Mouse (Mus musculus) CH12.LX (cell line): ENCODE measurements at regions not wholly inside any gene's neighbourhood (a gene's known extent, or its start where the extent isn't known, plus 50 kb on each side); places are given as distances from the start of the nearest gene placed in this dataset.

ENCODE experiments used
- DNase-seq: peaks from one replicate; pipeline ENCODE4 v3.0.0-alpha.2; 2013; ENCODE audit errors: extremely low read depth
- H3K27ac ChIP-seq: 2 replicates; pipeline ENCODE4 v1.5.1; 2012; ENCODE audit warnings: low read depth, mild to moderate bottlenecking, control low read depth, moderate library complexity; ENCODE audit not compliant: insufficient read depth
- H3K27me3 ChIP-seq: replicated peaks from 2 replicates; pipeline ENCODE3; 2012; ENCODE audit warnings: inconsistent platforms
- H3K36me3 ChIP-seq, 2 experiments: replicated peaks in 1 of 2; 2 replicates each; pipeline versions ENCODE3 to v1.6.1; 2012; ENCODE audit warnings: inconsistent platforms in 1 of 2, low read length in 1 of 2, mild to moderate bottlenecking in 1 of 2, mixed read lengths in 1 of 2, moderate library complexity in 1 of 2; ENCODE audit not compliant: control insufficient read depth in 1 of 2, insufficient read depth in 1 of 2
- H3K4me1 ChIP-seq, 2 experiments: 2 replicates each; pipeline ENCODE4 v1.6.1; 2012; ENCODE audit warnings: inconsistent platforms in 1 of 2, moderate library complexity in 1 of 2; ENCODE audit not compliant: insufficient read depth in 2 of 2, control insufficient read depth in 1 of 2
- H3K4me2 ChIP-seq: 2 replicates; pipeline ENCODE4 v1.6.1; 2012; ENCODE audit warnings: low read depth, mild to moderate bottlenecking, control low read depth; ENCODE audit not compliant: poor library complexity, insufficient read depth, severe bottlenecking
- H3K4me3 ChIP-seq, 3 experiments: fragments of 150-350 bp in 1 of 3; sonication (generic) in 1 of 3; replicated peaks in 1 of 3; 2 replicates each; pipeline versions ENCODE3 to v1.5.1; 2011 to 2012; ENCODE audit warnings: low read depth in 2 of 3, low read length in 2 of 3, mild to moderate bottlenecking in 2 of 3, moderate library complexity in 2 of 3, control low read depth in 1 of 3, improper control_type of control experiment in 1 of 3, inconsistent platforms in 1 of 3, mixed read lengths in 1 of 3; ENCODE audit not compliant: poor library complexity in 1 of 3
- H3K79me2 ChIP-seq: replicated peaks from 2 replicates; pipeline ENCODE4 v1.6.1; 2012; ENCODE audit warnings: mild to moderate bottlenecking, moderate library complexity; ENCODE audit not compliant: control insufficient read depth, poor library complexity, insufficient read depth, severe bottlenecking; ENCODE audit errors: extremely low read depth
- H3K9ac ChIP-seq: 2 replicates; pipeline ENCODE4 v1.6.1; 2012; ENCODE audit warnings: low read depth, mild to moderate bottlenecking, control low read depth, moderate library complexity; ENCODE audit not compliant: insufficient read depth
- H3K9me3 ChIP-seq: replicated peaks from 2 replicates; pipeline ENCODE3; 2012; ENCODE audit warnings: low read length, inconsistent platforms, mixed read lengths
- BHLHE40 ChIP-seq: IDR thresholded peaks from 2 replicates; pipeline ENCODE4 v1.6.1; 2011; ENCODE audit warnings: mild to moderate bottlenecking, low read depth, low read length, improper control_type of control experiment
- CHD1 ChIP-seq: IDR thresholded peaks from 2 replicates; pipeline ENCODE4 v1.6.1; 2012; ENCODE audit warnings: low read depth, low read length, improper control_type of control experiment, inconsistent platforms
- CTCF ChIP-seq, 2 experiments: IDR thresholded peaks in 1 of 2; conservative IDR thresholded peaks in 1 of 2; 2 replicates each; pipeline ENCODE4 v1.5.1; 2011 to 2012; ENCODE audit warnings: low read depth in 2 of 2, low read length in 2 of 2, improper control_type of control experiment in 1 of 2, inconsistent platforms in 1 of 2, mild to moderate bottlenecking in 1 of 2, moderate library complexity in 1 of 2
- E2F4 ChIP-seq: IDR thresholded peaks from 2 replicates; pipeline ENCODE4 v1.6.1; 2011; ENCODE audit warnings: low read depth, low read length, improper control_type of control experiment; ENCODE audit not compliant: insufficient replicate concordance
- ETS1 ChIP-seq: conservative IDR thresholded peaks from 2 replicates; pipeline ENCODE4 v1.6.1; 2012; ENCODE audit warnings: low read depth, mild to moderate bottlenecking, inconsistent platforms, low read length, improper control_type of control experiment, moderate library complexity
- GABPA ChIP-seq: IDR thresholded peaks from 2 replicates; pipeline ENCODE4 v1.6.1; 2012; ENCODE audit warnings: low read depth, low read length, improper control_type of control experiment, inconsistent platforms; ENCODE audit not compliant: insufficient replicate concordance
- IRF4 ChIP-seq: IDR thresholded peaks from 2 replicates; pipeline ENCODE4 v1.6.1; 2014; ENCODE audit warnings: low read depth, mild to moderate bottlenecking, inconsistent platforms, low read length, improper control_type of control experiment
- dilution Hi-C: fragments of 300-500 bp; cut with MboI; formaldehyde crosslinking; loops from 2 replicates; pipeline ENCODE4 v1.14.3; 2020; ENCODE audit warnings: low sequenced_read_pairs; ENCODE audit not compliant: extremely low pct_unique_long_range_greater_than_20kb, extremely low pct_ligation_motif_present
- in situ Hi-C: fragments of 300-500 bp; cut with MboI; formaldehyde crosslinking; loops from 3 replicates; pipeline ENCODE4 v1.14.3; 2019; ENCODE audit warnings: low sequenced_read_pairs, low pct_ligation_motif_present, low pct_unique_long_range_greater_than_20kb, mixed read lengths

- no peak for DNase-seq
- no peak overlapping the region for H3K4me2 ChIP-seq
- dilution Hi-C loops = no loop called here
Observed at GRCm38 (mm10) chr1:168502266-168502665, 70.2 kb upstream of the Pbx1 start.

DNA sequence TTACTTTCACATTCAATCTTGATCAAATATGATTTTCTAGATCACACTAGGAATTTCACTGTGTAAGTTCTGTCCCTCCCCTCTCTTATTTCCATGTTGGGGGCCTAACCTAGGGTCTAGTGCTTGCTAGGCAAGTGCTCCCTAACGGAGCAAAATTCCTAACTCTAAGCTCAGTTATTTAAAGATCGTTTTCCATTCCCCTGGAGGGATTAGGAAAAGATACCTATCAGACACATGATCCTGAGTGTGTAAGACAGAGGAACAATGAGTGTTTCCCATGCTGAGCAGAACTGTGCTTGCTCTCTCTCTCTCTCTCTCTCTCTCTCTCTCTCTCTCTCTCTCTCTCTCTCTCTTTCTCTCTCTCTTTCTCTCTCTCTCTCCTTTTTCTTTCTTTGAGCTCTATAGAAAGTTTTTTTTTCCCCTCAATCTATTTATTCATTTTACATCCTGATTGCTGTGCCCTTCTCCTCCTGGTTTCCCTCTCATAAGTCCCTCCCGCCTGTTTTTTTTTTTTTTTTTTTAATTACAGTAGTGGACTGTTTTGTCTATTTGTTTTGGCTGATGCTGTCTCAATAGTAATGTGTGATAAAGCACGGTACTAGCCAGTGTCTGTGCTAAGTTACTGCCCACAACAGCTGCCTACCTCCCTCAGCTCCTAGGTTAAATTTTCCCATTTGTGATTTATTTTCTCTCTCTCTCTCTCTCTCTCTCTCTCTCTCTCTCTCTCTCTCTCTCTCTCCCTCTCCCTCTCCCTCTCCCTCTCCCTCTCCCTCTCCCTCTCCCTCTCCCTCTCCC is 69.5 kb upstream of the Pbx1 start:
- Histone ChIP-seq H3K9ac (no peak overlapping the region), H3K4me1 (no peaks in the 10 kb centered on the region), H3K36me3 (no peaks in the 10 kb centered on the region), H3K4me2 (no peak overlapping the region), H3K9me3 (peaks cover 55% of the 10 kb centered on the region), H3K4me3 (no peak overlapping the region), H3K27me3 (no peaks in the 10 kb centered on the region), H3K27ac (no peak overlapping the region), H3K79me2 (no peaks in the 10 kb centered on the region)
- no peak for DNase-seq
- TF ChIP-seq IRF4 = no peak
- dilution Hi-C loops = no loop called here
- in situ Hi-C loops = no loop called here

More at GRCm38 (mm10) chr1:168502266-168502665, 70.2 kb upstream of the Pbx1 start:
- TF ChIP-seq BHLHE40 (no peak), GABPA (no peak)
- Histone ChIP-seq H3K36me3 (no peaks in the 10 kb centered on the region), H3K4me1 (no peaks in the 10 kb centered on the region), H3K9ac (no peak overlapping the region), H3K27ac (no peak overlapping the region), H3K79me2 (no peaks in the 10 kb centered on the region), H3K4me3 (no peak overlapping the region), H3K27me3 (no peaks in the 10 kb centered on the region), H3K9me3 (peaks cover 57% of the 10 kb centered on the region)
- in situ Hi-C loops = no loop called here

DNA sequence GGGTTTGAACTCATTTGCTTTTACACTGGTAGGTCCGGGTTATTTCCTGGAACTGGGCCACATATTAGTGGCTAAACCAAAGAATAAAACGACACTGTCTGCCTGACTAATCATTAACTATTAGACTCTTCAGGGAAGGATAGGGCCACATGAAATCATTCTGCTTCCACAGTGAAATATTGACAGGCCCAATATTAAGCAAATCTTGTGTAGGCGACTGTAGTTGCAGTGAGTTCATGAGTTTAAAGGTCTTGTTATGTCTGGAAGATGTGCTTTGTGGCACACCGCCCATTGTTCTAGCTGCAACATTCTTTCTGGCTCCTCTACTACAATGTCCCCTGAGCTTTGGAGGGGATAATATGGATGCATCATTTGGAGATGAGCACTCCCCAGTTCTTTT is 65.7 kb upstream of the Pbx1 start:
- Histone ChIP-seq H3K36me3 (no peaks in the 10 kb centered on the region), H3K79me2 (no peaks in the 10 kb centered on the region), H3K27me3 (no peaks in the 10 kb centered on the region), H3K27ac (no peak overlapping the region), H3K4me3 (no peak overlapping the region), H3K4me2 (no peak overlapping the region), H3K9me3 (peaks cover 44% of the 10 kb centered on the region), H3K9ac (no peak overlapping the region), H3K4me1 (no peaks in the 10 kb centered on the region)
- TF ChIP-seq E2F4 (no peak), ETS1 (no peak), CHD1 (no peak), CTCF (conservative IDR thresholded peaks at IDR 0.05 in 1 of 2, IDR thresholded peaks at IDR 0.05 in 1 of 2; ENCODE audit: low read depth in 2 of 2, low read length in 2 of 2) (no peak)
- dilution Hi-C loops = no loop called here
- no peak for DNase-seq
- in situ Hi-C loops = no loop called here
